Mouse (Mus musculus) G1E (cell line): Measurements from ENCODE around the gene Cacna1c.

Source experiments
- CTCF ChIP-seq: IDR thresholded peaks from 2 replicates; pipeline ENCODE4 v1.5.1; 2012; ENCODE audit warnings: low read depth, low read length, inconsistent platforms, mixed read lengths
- GATA1 ChIP-seq: IDR thresholded peaks from 2 replicates; pipeline ENCODE4 v1.6.1; 2012; ENCODE audit warnings: borderline replicate concordance, low read length, inconsistent platforms, mixed read lengths
- POLR2AphosphoS5 ChIP-seq: IDR thresholded peaks from 2 replicates; pipeline ENCODE4 v1.6.1; 2012; ENCODE audit warnings: low read depth, low read length, inconsistent platforms; ENCODE audit not compliant: insufficient replicate concordance

GRCm38 (mm10) chr6:119174307-119175074 is 21.7 kb downstream of the Cacna1c start:
- no peak for TF ChIP-seq CTCF
- TF ChIP-seq GATA1: no peak
- no peak for TF ChIP-seq POLR2AphosphoS5
